Mouse (Mus musculus): Measurements from ENCODE around the gene Ccrl2.

DNA sequence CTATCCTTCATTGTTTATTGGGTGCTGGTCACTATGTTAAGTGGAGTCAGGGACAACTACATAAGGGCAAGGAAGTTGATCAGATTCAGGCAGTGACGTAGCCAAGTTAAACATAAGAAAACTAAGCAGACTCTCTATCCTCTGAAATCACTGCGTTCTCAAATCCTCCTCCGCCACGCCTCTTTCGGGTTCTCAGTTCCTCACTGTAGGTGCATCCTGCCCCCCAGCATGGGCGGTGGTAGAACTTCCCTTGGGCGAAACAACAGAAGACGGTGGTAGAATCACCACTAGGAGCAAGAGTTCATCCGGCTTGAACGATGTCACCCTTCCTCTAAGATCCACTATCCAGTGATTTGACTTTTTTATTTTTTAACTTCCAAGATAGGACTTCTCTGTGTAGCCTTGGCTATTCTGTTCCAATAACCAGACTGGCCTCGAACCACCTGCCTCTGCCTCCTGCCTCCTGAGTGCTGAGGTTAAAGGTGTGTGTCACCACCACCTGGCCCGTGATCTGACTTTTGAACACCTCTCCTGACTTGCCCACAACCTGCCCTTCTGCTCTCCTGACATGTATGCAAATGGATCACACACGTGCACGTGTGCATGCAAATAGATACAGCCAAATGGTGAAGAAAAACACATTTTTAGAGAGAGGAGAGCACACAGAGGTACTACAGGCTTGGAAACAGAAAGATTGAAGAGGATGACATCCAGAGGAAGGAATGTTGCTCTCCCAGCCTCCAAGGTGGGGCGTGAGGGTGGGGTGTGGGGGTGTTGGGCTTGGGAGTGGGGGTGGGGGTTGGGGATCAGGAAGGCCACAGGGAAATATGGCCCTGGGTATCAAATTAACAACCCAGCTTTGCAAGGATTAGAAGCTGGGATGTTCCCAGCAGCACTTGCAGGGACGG lies 39.4 kb upstream of the Ccrl2 start:
- TF ChIP-seq CTCF (conservative IDR thresholded peaks at IDR 0.05 in 1 of 2, IDR thresholded peaks at IDR 0.05 in 1 of 2; ENCODE audit: low read depth in 2 of 2, low read length in 2 of 2) (no peak), E2F4 (IDR thresholded peaks at IDR 0.05; ENCODE audit: insufficient replicate concordance, low read depth, low read length) (no peak)
